Mouse (Mus musculus) c-Kit-positive CD71-positive TER-119-positive erythroid progenitor cells, embryonic 14.5 days (primary cell): Measurements from ENCODE around the gene Srsf9.
"Not testable (repeated sequence)": the region's sequence is repeated elsewhere in the genome, so short reads cannot be mapped to it uniquely, and the experiment has no call there.

Experiments used
- DNase-seq: peaks from one replicate; pipeline ENCODE4 v3.0.0-alpha.2; 2013; ENCODE audit warnings: low spot score

The Srsf9 gene

DNA sequence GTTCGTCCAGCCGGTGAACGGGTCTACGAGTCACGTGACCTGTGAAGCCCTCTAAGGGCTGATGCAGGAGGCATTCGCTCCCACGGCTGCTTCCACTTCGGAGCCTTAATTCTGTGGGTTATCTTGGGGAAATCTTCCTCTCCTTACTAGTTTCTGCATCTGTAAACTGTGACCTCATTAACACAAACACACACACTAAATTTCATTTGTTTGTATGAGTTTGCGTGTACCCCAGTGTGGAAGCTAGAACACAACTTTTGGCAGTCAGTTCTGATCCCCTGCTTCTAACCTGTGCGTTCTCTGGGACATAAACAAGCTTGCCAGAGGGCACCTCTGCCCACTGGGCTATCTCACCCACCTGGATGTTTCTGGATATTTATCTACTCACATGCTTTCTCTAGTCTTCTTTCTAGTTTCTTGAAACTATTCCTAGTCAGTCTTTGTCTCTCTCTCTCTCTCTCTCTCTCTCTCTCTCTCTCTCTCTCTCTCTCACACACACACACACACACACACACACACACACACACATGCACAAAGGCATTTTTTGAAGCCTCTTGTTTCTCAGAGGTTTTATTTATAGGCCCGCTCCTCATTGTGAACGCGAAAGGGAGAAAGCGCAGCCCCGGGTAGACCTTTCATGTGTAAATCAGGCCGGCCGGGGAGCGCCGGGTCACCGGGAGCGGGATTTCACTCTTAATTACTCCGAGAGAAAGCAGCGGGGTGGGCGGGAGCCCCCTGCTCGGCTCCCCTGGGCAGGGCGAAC lies 46.6 kb downstream of the Srsf9 start:
- no peak for DNase-seq

DNA sequence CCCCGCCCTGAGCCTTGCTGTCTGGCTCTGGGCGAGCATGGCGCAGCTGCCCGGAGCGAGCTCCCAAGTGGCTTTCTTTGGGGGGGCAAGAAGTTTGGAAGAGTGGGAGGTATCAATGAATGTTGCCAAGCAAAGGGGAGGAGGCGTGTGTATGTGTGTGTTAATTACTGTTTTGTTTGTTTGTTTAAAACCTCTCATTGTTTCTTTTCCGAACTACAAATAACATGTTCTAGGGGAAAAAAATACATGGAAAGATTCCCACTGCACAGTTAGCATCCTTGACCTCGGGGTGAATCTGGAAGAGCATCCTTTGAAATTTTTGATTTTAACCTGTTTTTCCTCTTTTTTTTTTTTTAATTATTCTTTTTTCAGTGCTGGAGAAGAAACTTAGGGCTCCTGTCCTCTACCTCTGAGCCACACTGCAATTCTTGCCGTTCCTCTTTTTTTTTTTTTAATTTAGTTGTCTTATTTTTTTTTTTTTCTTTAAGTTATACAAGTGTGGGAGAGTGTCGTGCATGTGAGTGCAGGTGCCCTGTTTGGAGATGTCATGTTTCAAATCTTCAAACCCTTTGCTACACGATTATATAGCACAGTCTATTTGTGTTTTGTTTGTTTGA lies 47.3 kb downstream of the Srsf9 start:
- no peak for DNase-seq

GRCm38 (mm10) chr5:115375436-115375835 lies 48.5 kb downstream of the Srsf9 start:
- DNase-seq = no peak

- not testable (repeated sequence) for DNase-seq
Observed at GRCm38 (mm10) chr5:115378882-115379281, 51.9 kb downstream of the Srsf9 start.
